Mouse (Mus musculus) splenic B cell, adult 2 months (primary cell): Measurements from ENCODE around the gene Tspan7.
A peak's percentile ranks its signal among the peaks of the same experiment; 100 is the strongest.

ENCODE experiments used
- DNase-seq: peaks from one replicate; pipeline ENCODE4 v3.0.0-alpha.2; 2011; ENCODE audit warnings: low read depth, low spot score
- H3K27me3 ChIP-seq: 2 replicates; pipeline ENCODE4 v1.6.1; 2012; ENCODE audit warnings: mild to moderate bottlenecking, low read length, moderate library complexity, mixed read lengths; ENCODE audit not compliant: control insufficient read depth, poor library complexity, insufficient read depth, severe bottlenecking
- H3K36me3 ChIP-seq: 2 replicates; pipeline ENCODE4 v1.6.1; 2012; ENCODE audit warnings: mild to moderate bottlenecking, low read length, moderate library complexity, mixed read lengths; ENCODE audit not compliant: control insufficient read depth, poor library complexity, insufficient read depth, severe bottlenecking

The Tspan7 gene

GRCm38 (mm10) chrX:10582731-10583130, 97.8 kb downstream of the Tspan7 start:
- no peaks in the 10 kb centered on the region for H3K36me3 ChIP-seq
- DNase-seq = no peak
- no peaks in the 10 kb centered on the region for H3K27me3 ChIP-seq

GRCm38 (mm10) chrX:10592244-10592643, 107.3 kb downstream of the Tspan7 start:
- Histone ChIP-seq H3K27me3 (no peaks in the 10 kb centered on the region), H3K36me3 (no peaks in the 10 kb centered on the region)
- no peak for DNase-seq

- Histone ChIP-seq H3K27me3 (no peaks in the 10 kb centered on the region), H3K36me3 (no peaks in the 10 kb centered on the region)
- DNase-seq = no peak
Measured at GRCm38 (mm10) chrX:10593561-10593960, 108.6 kb downstream of the Tspan7 start.

- no peaks in the 10 kb centered on the region for H3K36me3 ChIP-seq
- H3K27me3 ChIP-seq = no peaks in the 10 kb centered on the region
- peak; percentile 0 for DNase-seq
Measured at GRCm38 (mm10) chrX:10617119-10617518, 132.2 kb downstream of the Tspan7 start.

GRCm38 (mm10) chrX:10641062-10641461, 156.1 kb downstream of the Tspan7 start:
- Histone ChIP-seq H3K27me3 (no peaks in the 10 kb centered on the region), H3K36me3 (no peaks in the 10 kb centered on the region)
- no peak for DNase-seq
